Mouse (Mus musculus) kidney, adult 11 months (tissue): ENCODE data around the gene Olfr1412.

ENCODE experiments used
- DNase-seq: peaks from one replicate; pipeline ENCODE4 v3.0.0; 2022

The Olfr1412 gene

DNA sequence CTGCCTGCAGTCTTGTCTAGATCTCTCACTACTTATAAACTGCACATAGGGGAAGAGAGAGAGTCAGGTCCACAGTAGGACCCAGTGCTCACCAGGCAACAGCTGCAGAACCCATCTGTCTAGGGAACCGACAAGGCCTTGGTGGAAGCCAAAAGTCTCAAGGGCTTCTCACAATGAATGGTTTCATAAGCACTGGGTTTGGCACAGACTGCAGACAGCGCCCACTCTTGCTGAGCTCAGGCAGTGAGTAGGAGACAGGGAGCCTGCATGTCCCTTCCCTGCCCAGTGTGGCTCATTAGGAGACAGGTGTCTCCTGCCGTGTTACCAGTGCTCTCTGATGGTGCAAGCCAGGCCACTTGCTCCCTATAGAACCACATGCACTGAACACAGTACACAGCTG lies 52.6 kb downstream of the Olfr1412 start:
- DNase-seq = no peak

DNA sequence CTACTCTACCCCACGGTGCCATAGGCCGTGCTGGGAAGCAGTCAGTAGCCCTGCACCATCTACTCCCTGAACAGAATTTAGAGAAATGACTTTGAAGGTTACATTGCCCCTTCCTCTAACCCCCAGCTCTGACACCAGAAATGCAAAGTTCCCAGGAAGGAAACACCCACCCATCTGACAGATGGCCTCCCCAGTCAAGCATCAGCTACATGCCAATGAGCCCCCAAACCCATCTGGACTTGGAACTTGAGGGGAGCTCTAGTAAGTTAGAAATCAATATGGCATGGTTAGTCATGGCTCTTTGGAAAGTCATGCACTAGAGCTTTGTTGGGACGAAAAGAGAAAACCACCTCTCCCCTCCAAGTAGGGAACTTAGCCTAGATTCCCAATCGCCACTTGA lies 53.2 kb downstream of the Olfr1412 start:
- DNase-seq = no peak

DNA sequence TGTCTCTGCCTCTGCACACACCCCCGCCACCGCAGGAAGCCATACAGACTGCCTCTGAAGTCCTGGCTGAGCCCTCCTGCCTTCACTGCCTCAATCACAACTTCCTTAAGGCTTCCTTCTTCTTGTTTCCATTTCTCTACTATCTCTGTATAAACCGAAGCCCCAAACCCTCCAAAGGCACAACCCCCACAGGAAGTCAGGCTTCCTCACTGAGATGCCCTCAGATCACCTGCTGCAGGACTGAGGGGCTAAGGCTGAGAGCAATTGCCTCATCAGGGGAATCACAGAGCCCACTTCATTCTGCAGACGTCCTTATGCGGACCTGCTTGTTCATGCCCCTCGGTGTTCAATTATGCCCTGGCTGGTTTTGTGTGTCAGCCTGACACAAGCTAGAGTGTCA lies 54.8 kb downstream of the Olfr1412 start:
- no peak for DNase-seq
